Mouse (Mus musculus): Measurements from ENCODE around the gene Taf7l. TPM values are rescaled to one million over a fixed set of nuclear protein-coding genes. Genes with fewer than 3 reads are reported as not detected.

Gene Taf7l
- not detected for polyA plus RNA-seq (2017; shearing (Covaris generic))

DNA sequence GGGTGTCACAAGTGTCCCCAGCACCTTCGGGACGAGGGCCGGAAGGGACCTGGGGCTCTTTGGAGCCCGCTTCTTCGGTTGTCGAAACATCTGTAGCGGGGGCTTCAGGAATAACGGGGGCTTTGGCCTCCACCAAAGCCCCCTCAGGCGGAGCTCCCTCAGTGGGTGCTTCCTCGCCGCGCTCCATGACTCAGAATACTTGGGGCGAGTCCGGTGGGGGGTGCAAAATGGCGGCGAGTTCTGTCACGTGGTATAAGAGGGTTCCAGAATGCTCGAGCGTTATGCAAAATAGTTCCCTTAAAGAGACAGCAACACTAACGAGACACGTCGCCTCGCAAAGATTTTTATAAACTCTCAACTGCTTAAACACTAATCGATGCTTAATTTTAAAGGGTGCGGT is at the start of gene Taf7l:
Taf7l (minus strand) TSS at position 201 of the 400 bp plus-strand sequence.

Other genes starting within 250 kb of the Taf7l start
- 22.0 TPM for gene Trmt2b, start 199.5 kb downstream of the Taf7l start, polyA plus RNA-seq (2017; shearing (Covaris generic))
- gene Tmem35a, start 181.3 kb downstream of the Taf7l start, polyA plus RNA-seq (2017; shearing (Covaris generic)), result 0.47 TPM
- gene Cenpi, start 168.4 kb downstream of the Taf7l start, polyA plus RNA-seq (2017; shearing (Covaris generic)), result 1.6 TPM
- not detected for gene Drp2, start 71.9 kb downstream of the Taf7l start, polyA plus RNA-seq (2017; shearing (Covaris generic))
- gene Timm8a1, start 65.4 kb upstream of the Taf7l start, polyA plus RNA-seq (2017; shearing (Covaris generic)), result 31.8 TPM
- gene Btk, start 107.1 kb upstream of the Taf7l start, polyA plus RNA-seq (2017; shearing (Covaris generic)), result 0.36 TPM
- gene Rpl36a, start 109.2 kb upstream of the Taf7l start, polyA plus RNA-seq (2017; shearing (Covaris generic)), result 394 TPM
- gene Gla, start 124.6 kb upstream of the Taf7l start, polyA plus RNA-seq (2017; shearing (Covaris generic)), result 12.4 TPM
- 160 TPM for gene Hnrnph2, start 124.7 kb upstream of the Taf7l start, polyA plus RNA-seq (2017; shearing (Covaris generic))
- gene Armcx4, start 210.0 kb upstream of the Taf7l start, polyA plus RNA-seq (2017; shearing (Covaris generic)), result 0.32 TPM
- 1.5 TPM for gene Armcx1, start 241.5 kb upstream of the Taf7l start, polyA plus RNA-seq (2017; shearing (Covaris generic))

All from naive thymus-derived CD4-positive, alpha-beta T cell, adult 5 months (primary cell).